Mouse (Mus musculus) brain, embryonic 18.5 days (tissue): Measurements from ENCODE around the gene Tex11.
"Not testable (repeated sequence)": the region's sequence is repeated elsewhere in the genome, so short reads cannot be mapped to it uniquely, and the experiment has no call there.

Experiments
- DNase-seq: peaks from one replicate; pipeline ENCODE4 v3.0.0-alpha.2; 2012; ENCODE audit warnings: low read depth, low spot score

Tex11 gene

DNA sequence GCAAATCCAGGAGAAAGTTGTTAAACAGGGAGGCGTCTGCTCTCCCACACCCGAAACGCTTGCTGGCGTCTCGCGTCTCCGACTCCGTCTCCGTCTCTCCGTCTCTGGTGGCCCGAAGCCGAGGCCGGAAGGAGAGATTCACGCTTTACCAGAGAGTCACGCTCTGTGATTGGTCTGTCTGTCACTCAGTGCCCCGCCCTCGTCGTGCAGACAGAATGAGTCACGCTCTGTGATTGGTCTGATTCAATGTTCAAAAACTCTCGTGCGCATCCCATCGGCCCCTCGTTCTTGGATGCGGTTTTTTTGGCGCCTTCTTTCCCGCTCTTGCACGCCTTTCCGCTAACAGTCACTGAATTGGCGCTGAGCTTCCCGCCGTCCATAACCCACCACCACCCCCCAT lies at the start of gene Tex11:
Gene Tex11 (minus strand): TSS at position 127 of the 400 bp plus-strand sequence.
- no peak for DNase-seq

DNA sequence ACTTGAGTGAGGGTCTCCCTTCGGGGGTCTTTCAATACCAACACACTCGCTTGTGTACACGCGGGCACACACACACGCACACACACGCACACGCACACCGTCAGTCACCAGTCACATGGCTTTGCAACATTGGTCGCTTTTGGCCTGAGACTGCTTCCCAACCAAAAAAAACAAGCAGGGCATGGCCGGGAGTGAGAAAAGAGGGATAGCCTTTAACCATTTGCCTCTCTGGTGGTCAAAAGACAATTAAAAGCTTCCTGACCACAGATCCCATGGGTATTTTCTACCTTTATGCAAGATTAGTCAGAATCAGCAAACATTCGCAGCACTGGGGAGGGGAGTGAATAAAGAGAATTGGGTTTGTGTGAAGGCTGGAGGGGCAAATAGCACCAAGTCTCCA lies 26.5 kb upstream of the Tex11 start, which contains the start of gene Slc7a3:
Gene Slc7a3 (minus strand): TSS at position 101 of the 400 bp plus-strand sequence.
- no peak for DNase-seq

DNA sequence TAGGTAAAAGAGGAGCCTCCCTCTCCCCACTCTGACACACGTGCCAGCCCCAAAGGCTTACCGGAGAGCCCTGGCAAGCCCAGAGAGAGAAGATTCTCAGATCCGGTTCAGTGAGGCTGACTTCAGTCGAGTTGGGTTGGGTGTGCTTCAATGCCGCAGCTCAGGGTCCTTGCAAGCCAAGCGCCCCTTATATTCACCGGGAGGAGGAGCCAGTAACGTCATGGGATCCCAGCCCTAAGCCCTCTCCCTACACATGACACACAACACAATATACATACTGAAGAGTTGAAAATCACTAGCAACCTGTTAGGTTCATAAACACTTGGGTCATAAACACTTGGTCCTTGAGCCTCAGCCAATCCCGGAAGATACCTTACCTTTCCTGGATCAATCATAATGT lies 25.7 kb upstream of the Tex11 start:
- not testable (repeated sequence) for DNase-seq

DNA sequence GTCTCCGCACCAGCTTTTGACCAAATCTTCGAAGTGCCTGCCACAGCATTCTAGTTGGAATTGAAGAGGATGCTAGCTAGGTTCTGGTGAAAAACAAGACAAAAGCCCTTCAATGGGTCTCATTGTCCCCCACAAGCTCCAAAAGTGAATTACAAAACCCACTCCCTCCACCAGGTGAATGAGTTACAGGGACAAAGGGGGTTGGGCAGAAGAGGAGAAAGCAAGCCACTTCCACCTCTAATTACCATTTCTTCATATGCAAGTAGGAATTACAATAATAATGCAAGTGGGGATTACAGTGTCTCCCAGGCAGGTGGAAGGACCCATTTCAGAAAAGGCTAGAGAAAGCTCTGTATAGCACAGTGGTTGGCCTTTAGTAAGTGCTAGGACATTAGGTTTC lies 24.7 kb upstream of the Tex11 start:
- DNase-seq: no peak

DNA sequence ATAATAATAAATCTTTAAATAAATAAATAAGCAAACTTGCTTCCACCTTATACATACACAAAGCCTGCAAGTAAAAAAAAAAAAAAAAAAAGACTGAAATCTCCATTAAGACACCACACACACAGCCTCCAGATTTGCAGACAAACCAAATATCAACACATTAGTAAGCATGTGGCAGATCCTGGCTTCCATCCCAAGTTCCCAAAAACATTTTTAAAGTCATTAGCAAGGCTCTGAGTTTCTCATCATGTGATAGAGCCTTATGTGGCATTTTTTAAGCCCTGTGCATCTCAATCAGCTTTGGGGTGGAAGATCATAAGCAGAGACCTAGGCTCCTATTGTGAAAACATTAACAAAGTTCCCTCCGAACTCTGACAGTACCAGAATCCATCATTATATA lies 5.8 kb upstream of the Tex11 start:
- DNase-seq: peak; percentile 6

DNA sequence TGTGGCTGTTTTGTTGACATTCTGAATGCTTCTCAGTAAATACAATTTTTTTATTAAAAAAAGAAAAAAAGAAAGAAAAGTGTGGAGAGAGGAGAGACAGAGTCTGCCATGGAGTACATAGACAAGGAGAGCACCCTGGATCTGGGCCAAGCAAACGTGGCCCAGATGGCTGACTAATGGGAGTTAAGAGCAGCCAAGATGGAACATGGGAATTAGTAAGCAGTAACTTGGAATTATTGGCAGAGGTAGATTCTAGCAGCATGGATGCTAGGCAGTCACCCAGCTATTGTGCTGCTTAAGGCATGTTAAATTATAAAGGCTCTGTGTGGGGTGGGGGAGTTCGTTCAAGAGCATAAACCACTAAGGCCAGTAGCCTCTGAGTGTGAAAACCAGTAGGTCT lies 4.0 kb upstream of the Tex11 start:
- DNase-seq: peak; percentile 20

DNA sequence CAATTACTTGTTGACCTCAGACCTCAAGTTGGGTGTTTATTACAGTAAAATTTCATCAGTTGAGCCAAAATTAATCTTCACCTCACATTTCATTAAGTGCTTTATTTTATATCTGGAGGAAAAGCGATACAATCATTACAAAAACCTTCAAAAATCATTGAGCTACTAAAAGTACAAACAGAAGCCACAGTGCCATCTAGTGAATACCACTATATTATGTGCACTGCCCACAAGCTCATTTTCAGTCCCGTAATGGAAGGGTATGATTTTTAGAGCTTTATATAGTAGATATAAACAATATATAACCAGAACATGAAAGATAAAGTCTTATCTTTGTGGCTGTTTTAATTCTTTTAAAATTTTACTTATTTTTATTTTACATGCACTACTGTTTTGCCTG lies 115.8 kb downstream of the Tex11 start:
- DNase-seq: no peak

DNA sequence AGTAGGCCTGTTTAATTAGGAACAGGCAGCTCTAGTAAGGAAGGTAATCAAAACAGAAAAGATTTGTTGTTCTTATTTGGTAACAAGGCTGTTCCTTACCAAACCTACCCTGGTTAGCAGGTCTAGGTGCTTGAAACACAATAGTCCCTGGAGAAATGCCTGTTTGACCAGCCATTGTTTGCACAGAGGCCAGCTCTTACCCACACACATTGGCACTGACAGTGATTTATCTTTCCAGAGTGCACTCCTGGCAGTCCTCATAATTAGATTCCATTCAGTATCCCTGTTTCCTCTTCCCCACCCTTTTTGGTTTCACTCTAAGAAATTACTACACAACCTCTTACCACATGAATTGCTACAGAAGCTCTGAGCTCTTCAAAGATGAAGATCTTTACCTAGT lies 220.3 kb downstream of the Tex11 start:
- DNase-seq: no peak

DNA sequence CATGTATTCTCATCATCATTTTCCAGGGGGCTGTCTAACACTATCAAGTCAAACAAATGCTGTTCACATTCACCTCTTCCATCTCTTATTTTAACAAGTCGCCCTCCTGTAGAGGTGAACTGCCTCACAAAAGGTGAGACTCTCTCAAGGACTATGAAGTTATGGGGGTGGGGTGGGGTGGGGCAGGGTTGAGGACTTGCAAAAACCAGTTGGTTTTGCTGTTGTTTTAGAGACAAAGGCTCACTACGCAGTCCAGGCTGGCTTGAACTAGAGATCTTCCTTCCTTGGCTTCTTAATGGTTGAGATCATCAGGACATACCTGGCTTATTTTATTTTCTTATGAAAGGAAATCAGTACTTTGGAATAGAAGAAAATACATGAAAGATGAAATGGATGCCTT lies 226.7 kb downstream of the Tex11 start:
- no peak for DNase-seq

DNA sequence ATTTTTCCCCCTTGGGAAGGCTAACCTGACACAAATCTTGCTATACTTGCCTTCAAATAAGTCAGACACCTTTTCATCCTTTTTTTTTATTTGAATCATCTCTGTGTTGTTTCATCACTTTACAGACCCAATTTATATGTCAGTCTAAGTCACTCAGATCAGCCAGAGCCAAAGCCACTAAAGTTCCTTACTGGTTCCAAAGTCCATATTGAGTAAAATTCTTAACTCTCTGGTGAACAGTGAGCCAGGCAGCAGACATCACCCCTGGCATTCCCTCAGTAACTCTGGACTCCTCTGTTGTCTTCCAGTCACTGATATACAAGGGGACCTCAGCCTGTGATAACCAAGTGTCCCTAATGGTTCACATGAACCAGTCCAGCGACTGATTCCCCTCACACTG lies 233.9 kb downstream of the Tex11 start:
- no peak for DNase-seq

DNA sequence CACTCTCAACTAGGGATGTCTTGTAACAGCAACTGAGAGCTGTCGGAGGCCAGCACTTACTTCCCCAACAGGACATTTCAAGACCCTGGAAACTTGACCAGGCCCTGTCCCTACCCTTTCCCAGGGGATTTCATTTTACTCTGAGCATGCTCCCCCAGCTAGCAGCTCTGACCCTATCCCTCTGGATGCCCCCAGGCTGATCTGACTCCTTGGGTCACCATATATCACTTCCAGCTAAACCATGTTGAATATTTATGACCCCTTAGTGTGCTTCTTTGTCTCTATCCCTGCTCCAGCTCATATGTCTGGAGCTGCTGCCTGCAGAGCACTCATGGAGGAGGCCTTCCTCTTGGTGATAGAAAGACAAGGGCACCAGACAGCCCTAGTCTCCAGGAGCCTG lies 238.3 kb downstream of the Tex11 start:
- no peak for DNase-seq

DNA sequence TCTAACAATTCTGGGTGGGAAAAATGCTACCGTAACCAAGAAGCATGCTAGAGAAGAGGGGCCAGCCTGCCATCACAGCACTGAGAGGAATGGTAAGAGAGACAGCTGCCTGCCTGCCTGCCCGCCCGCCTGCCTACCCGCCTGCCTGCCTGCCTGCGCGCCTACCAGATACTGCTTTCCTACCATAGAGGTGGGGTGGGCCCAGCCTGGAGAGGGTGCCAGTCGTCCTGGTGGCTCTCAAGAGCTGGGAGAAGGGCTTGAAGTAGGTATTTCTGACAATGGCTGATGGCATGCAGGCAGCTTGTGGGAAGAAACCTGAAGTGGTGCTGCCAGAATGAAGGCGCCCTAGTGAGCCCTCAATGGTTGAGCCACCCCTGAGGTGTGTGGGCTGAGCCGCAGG lies 240.8 kb downstream of the Tex11 start:
- no peak for DNase-seq

DNA sequence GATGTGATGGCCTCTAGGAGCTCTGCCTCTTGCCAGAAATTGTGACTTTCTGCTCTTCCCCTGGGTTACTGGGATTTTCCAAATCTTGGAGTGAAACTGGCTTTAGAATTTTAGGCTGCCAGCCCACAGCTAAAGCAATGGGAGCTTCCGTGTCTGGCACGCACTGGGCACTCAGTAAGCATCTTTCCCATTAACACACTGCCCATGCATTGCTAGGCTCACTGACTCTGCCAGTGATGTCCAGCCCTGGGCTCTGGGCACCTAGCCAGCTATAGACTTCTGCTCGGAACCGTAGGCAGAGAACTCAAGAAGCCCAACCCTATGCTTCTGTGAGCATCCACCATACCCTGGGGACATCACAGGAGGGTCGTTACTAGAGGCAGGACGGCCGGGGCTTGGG lies 243.7 kb downstream of the Tex11 start:
- DNase-seq: no peak

DNA sequence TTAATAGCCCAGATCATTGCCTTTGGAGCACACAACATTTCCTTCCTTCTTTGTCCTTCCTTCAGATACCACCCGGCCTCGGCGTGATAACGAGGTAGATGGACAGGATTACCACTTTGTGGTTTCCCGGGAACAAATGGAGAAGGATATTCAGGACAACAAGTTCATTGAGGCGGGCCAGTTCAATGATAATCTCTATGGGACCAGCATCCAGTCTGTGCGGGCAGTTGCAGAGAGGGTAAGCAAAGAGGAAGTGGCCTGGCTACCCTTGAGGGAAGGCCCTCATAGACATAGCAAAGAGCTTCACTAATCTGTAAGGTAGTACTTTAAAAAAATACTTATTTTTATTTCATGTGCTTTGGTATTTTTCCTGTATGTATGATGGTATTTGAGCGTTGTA lies 245.3 kb downstream of the Tex11 start:
- DNase-seq: no peak

DNA sequence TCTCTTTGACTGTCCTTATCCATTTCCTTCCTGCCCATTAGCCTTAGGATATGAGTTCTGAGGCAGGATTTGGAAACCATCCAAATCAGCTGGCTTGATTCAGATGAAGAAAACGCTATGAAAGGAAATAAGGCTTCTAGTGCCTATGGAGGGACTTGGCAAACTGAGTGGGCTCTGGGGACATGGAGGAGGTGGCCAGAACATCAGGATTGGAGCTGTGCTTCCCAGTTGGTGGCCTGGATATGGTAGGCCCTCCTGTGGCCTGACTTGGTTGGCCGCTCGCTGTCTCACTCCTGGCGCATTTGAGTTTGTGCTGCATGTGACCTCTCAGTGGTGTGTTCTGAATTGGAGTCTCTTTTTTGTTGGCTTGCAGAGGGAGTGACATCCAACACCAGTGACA lies 248.3 kb downstream of the Tex11 start:
- DNase-seq: no peak

DNA sequence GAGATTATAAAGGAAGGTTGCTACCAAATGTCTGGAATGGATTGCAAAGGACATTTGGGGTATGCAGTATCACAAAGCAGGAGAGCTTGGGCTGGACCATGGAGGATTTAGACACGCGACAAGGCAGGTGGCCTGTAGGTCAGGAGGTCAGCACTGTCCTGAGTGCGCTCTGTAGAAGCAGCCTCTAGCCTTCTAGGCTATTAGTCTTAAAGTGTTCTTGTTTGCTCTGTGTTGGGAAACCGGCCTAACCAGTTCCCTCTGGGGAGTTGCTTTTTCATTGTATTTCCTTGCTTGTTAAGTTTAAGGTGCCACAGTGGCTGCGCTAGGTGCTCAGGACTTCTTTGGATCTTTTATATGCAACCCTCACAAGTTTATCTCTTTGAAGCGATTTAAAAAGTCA lies 257.4 kb downstream of the Tex11 start:
- DNase-seq: no peak

DNA sequence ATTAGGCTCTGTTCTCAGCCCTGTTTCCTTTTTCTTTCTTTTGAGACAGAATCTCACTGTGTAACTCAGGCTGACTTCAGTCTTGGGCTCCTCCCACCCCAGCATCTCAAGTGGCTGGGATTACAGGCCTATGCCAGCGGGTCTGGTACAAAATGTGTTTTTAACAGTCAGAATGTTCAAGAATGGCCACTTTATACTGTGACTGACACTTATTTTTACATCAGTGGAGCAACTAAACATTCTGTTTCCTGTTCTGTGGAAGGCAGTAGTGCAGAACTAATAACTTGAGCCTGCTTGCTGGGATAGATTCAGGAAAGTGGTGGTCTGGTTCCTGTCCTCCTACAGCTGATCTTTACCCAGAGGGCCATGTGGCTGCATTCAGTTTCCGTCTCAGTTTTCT lies 258.8 kb downstream of the Tex11 start:
- no peak for DNase-seq

DNA sequence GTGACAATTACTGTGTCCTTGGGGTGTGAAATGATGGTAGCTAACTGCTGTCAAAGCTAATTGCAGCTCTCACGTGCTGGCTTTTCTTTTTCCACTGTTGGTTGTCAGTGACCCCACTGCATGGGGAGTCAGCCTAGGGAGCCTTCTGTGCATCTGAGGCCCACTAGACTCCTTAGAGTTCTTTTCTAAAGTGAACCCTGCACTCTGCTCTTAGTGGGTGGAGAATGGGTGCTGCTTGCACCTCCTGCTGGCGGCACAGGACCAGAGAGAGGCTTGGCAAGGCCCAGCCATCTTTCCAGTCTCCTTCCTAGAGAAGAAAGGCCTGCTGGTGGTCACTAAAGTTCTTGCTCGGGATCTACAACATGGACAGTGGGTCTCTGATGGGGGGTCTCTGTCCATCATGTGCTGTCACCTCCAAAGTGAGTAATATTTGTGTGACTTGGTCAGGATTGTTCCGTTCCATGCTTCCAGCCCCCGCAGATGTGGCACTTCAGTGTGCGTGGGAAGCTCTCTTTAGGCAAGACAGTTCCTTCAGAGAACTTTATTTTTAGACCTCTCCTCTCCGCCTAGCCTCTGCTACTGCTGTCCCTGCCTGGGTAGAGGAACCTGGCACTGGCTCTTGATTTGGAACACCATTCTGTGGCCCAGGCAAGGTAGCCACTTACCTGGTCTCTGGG lies 261.5 kb downstream of the Tex11 start:
- DNase-seq: no peak

DNA sequence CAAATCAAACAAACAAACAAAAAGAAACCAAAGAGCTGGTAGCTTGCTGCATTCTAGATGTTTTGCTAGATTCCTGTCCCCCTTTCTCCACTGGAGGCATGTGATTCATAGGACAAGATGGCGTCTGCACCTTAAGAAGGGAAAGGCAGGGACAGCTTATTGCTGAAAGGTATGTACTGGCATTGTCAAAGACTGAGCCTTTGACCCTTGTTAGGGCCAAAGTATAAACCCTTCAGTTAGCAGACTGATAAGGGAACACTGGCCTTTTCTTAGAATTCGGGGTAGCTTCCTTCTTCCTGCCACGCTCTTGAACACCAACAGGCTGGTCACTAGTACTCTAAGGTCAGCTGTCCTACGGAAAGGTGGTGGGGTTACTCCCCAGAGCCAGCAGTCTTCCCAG lies 262.1 kb downstream of the Tex11 start:
- DNase-seq: no peak

DNA sequence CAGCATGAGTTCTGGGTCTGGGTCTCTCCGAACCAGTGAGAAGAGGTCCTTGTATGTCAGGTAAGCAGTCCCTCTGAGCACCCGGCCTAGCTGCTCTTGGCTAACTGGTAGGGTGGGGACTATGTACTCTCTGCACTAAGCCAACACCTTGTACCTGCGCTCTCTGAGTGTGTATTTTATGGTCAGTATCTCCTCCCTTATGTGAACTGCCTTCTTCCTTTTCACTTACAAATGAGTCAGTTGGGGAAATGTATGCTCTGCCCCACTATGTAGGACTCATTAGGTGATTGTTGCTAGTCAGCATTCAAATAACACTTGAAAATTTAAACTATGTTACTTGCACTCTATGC lies 262.8 kb downstream of the Tex11 start:
- no peak for DNase-seq

DNA sequence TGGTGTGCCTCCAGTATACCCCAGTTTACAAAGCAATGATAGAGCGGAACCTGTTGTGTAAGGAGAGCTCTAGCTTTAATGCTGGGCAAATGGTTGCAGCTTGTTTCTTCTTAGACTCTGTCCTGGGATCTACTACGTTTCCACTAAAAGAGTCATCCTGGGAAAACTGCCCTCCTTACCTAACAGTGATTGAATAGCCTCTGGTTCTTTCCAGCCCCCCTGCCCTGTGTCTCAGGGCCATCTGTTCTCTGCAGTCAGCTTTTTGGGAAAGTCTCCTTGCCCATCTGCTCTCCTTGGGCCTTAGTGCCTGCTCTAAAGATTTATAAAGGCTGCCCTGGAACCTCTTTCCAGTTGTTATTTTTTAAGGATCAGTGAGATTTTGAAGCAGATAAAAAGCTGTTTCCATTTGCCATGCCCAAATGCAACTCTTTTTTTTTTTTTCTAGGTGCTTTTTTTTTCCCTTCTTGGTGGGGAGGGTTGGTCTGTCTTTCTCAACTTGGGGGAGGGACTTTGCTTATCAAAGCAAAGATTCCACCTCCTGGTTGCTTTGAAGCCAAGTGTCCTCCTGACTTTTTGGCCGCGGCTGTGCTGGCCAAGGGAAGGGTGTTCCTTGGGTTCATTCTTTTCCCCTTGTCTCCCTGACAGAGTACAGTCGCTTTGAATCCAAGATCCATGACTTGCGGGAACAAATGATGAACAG lies 263.3 kb downstream of the Tex11 start:
- no peak for DNase-seq

DNA sequence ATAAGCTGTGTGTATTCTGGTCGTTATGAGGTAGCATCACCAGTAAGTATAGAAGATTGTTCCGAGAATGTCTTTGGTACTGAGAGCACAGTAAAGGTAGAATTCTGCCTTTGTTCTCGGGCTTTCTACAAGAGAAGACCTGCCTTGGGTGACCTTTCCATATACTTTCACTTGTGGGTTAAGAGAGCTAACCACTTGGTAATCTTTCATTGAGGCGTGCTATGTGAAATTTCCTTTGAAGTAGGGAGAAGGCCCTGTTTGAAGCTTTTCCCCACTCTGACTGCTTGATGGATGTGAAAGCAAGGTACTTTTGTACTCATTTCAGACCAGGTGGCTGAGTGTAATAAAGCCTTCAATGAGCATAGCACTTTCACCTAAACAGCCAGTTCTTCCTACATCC lies 270.1 kb downstream of the Tex11 start:
- no peak for DNase-seq
